Mouse (Mus musculus) lung, postnatal 10 days (tissue): ENCODE results near the gene Hes3.
A peak's percentile ranks its signal among the peaks of the same experiment; 100 is the strongest.

Experiments used
- DNase-seq: peaks from one replicate; pipeline ENCODE4 v3.0.0; 2021

Hes3 gene

GRCm38 (mm10) chr4:152304685-152305084 is 13.2 kb upstream of the Hes3 start:
- no peak for DNase-seq

GRCm38 (mm10) chr4:152303172-152303571 is 11.7 kb upstream of the Hes3 start:
- DNase-seq = no peak

GRCm38 (mm10) chr4:152302012-152302411 is 10.6 kb upstream of the Hes3 start:
- DNase-seq = no peak

- no peak for DNase-seq
Observed at GRCm38 (mm10) chr4:152300375-152300774, 8.9 kb upstream of the Hes3 start.

GRCm38 (mm10) chr4:152298836-152299235 is 7.4 kb upstream of the Hes3 start:
- no peak for DNase-seq

- peak; percentile 100 for DNase-seq
Observed at GRCm38 (mm10) chr4:152296874-152297861, 5.7 kb upstream of the Hes3 start, which contains the start of gene Icmt. Gene Icmt (plus strand): TSS chr4:152297227.

GRCm38 (mm10) chr4:152296371-152296770 is 4.9 kb upstream of the Hes3 start:
- no peak for DNase-seq

GRCm38 (mm10) chr4:152295916-152296315 is 4.5 kb upstream of the Hes3 start:
- DNase-seq = no peak

- DNase-seq = no peak
Observed at GRCm38 (mm10) chr4:152294188-152294929, 2.9 kb upstream of the Hes3 start.

GRCm38 (mm10) chr4:152292102-152292765 is 772 bp upstream of the Hes3 start:
- no peak for DNase-seq

- no peak for DNase-seq
Observed at GRCm38 (mm10) chr4:152290991-152291390, 471 bp downstream of the Hes3 start.

GRCm38 (mm10) chr4:152290385-152290784 is 1.1 kb downstream of the Hes3 start:
- no peak for DNase-seq

GRCm38 (mm10) chr4:152288398-152288945 is 3.0 kb downstream of the Hes3 start:
- DNase-seq = no peak

GRCm38 (mm10) chr4:152287317-152288120 is 3.9 kb downstream of the Hes3 start:
- DNase-seq = no peak

GRCm38 (mm10) chr4:152286887-152287286 is 4.6 kb downstream of the Hes3 start:
- DNase-seq = peak; percentile 77

GRCm38 (mm10) chr4:152286183-152286582 is 5.3 kb downstream of the Hes3 start:
- DNase-seq = no peak

- DNase-seq = peak; percentile 74
Observed at GRCm38 (mm10) chr4:152285505-152285904, 6.0 kb downstream of the Hes3 start.

- DNase-seq = peak; percentile 91
Observed at GRCm38 (mm10) chr4:152283186-152283950, 8.1 kb downstream of the Hes3 start.

- no peak for DNase-seq
Observed at GRCm38 (mm10) chr4:152282721-152283120, 8.7 kb downstream of the Hes3 start.

GRCm38 (mm10) chr4:152281601-152282000 is 9.9 kb downstream of the Hes3 start:
- DNase-seq = no peak

- DNase-seq = no peak
Observed at GRCm38 (mm10) chr4:152278986-152279385, 12.5 kb downstream of the Hes3 start.
